Mouse (Mus musculus): ENCODE measurements around the gene Col13a1. TPM values are rescaled to one million over a fixed set of nuclear protein-coding genes. Genes with fewer than 3 reads are reported as not detected.

Col13a1 gene
- polyA plus RNA-seq, 1 experiment from 2014 or later: 3.0 TPM

GRCm38 (mm10) chr10:61898116-61898515, 80.8 kb downstream of the Col13a1 start:
- Histone ChIP-seq H3K9ac (replicated peaks) (no peak overlapping the region), H3K27ac (no peak overlapping the region), H3K4me1 (replicated peaks) (no peaks in the 10 kb centered on the region), H3K9me3 (no peaks in the 10 kb centered on the region), H3K4me2 (no peak overlapping the region), H3K27me3 (no peaks in the 10 kb centered on the region), H3K4me3 (replicated peaks) (no peak overlapping the region), H3K36me3 (no peaks in the 10 kb centered on the region)
- no peak for ATAC-seq (ENCODE audit: insufficient number of reproducible peaks, insufficient read depth, low FRiP score, low TSS enrichment, low read depth)
- 84% methylated on average over 6 of the region's 6 CpGs for WGBS

GRCm38 (mm10) chr10:61894564-61894963, 84.3 kb downstream of the Col13a1 start:
- no peaks in the 10 kb centered on the region for H3K27me3 ChIP-seq
- no peak for ATAC-seq (ENCODE audit: insufficient number of reproducible peaks, insufficient read depth, low FRiP score, low TSS enrichment, low read depth)
- H3K36me3 ChIP-seq: no peaks in the 10 kb centered on the region
- no peak overlapping the region for H3K9ac ChIP-seq (replicated peaks)
- no peak overlapping the region for H3K4me2 ChIP-seq
- peaks cover 7% of the 10 kb centered on the region for H3K4me1 ChIP-seq (replicated peaks)
- no peak overlapping the region for H3K4me3 ChIP-seq (replicated peaks)
- H3K27ac ChIP-seq: no peak overlapping the region
- WGBS: 76% methylated on average over 5 of the region's 5 CpGs
- no peaks in the 10 kb centered on the region for H3K9me3 ChIP-seq

- peaks cover 27% of the 10 kb centered on the region for H3K4me1 ChIP-seq (replicated peaks)
- ATAC-seq (ENCODE audit: insufficient number of reproducible peaks, insufficient read depth, low FRiP score, low TSS enrichment, low read depth): no peak
- H3K4me2 ChIP-seq: no peak overlapping the region
- H3K27ac ChIP-seq: no peak overlapping the region
- no peak overlapping the region for H3K9ac ChIP-seq (replicated peaks)
- no peak overlapping the region for H3K4me3 ChIP-seq (replicated peaks)
- WGBS: 81% methylated on average over 9 of the region's 9 CpGs
- no peaks in the 10 kb centered on the region for H3K9me3 ChIP-seq
- H3K36me3 ChIP-seq: no peaks in the 10 kb centered on the region
- H3K27me3 ChIP-seq: no peaks in the 10 kb centered on the region; the same call in 1 of the 2 replicates
These were observed 87.8 kb downstream of the Col13a1 start for GRCm38 (mm10) chr10:61891138-61891537.

GRCm38 (mm10) chr10:61890294-61890693, 88.6 kb downstream of the Col13a1 start:
- Histone ChIP-seq H3K4me3 (replicated peaks) (no peak overlapping the region), H3K4me2 (no peak overlapping the region), H3K9me3 (no peaks in the 10 kb centered on the region), H3K9ac (replicated peaks) (no peak overlapping the region), H3K36me3 (no peaks in the 10 kb centered on the region), H3K27ac (no peak overlapping the region), H3K27me3 (no peaks in the 10 kb centered on the region; the same call in 1 of the 2 replicates), H3K4me1 (replicated peaks) (peaks cover 27% of the 10 kb centered on the region)
- no peak for ATAC-seq (ENCODE audit: insufficient number of reproducible peaks, insufficient read depth, low FRiP score, low TSS enrichment, low read depth)
- 95% methylated on average over 10 of the region's 10 CpGs for WGBS

- no peak overlapping the region for H3K4me3 ChIP-seq (replicated peaks)
- 12% methylated on average over 4 of the region's 4 CpGs for WGBS
- H3K4me2 ChIP-seq: no peak overlapping the region
- peaks cover 39% of the 10 kb centered on the region for H3K4me1 ChIP-seq (replicated peaks)
- H3K27me3 ChIP-seq: peaks cover 22% of the 10 kb centered on the region
- no peak overlapping the region for H3K9ac ChIP-seq (replicated peaks)
- H3K27ac ChIP-seq: no peak overlapping the region
- H3K36me3 ChIP-seq: no peaks in the 10 kb centered on the region
- H3K9me3 ChIP-seq: no peaks in the 10 kb centered on the region
- ATAC-seq (ENCODE audit: insufficient number of reproducible peaks, insufficient read depth, low FRiP score, low TSS enrichment, low read depth): no peak
These were observed 99.5 kb downstream of the Col13a1 start for GRCm38 (mm10) chr10:61879427-61879826.

GRCm38 (mm10) chr10:61877787-61878186, 101.1 kb downstream of the Col13a1 start:
- H3K9me3 ChIP-seq: no peaks in the 10 kb centered on the region
- WGBS: 6% methylated on average over 6 of the region's 6 CpGs
- H3K27me3 ChIP-seq: peaks cover 26% of the 10 kb centered on the region
- no peaks in the 10 kb centered on the region for H3K36me3 ChIP-seq
- H3K9ac ChIP-seq (replicated peaks): no peak overlapping the region
- 0 out of 2 replicates have a peak overlapping the region, but pooled peaks have one; percentile 17 for H3K4me2 ChIP-seq
- ATAC-seq (ENCODE audit: insufficient number of reproducible peaks, insufficient read depth, low FRiP score, low TSS enrichment, low read depth): no peak
- no peak overlapping the region for H3K27ac ChIP-seq
- H3K4me3 ChIP-seq (replicated peaks): no peak overlapping the region
- H3K4me1 ChIP-seq (replicated peaks): peaks cover 27% of the 10 kb centered on the region

- no peak for ATAC-seq (ENCODE audit: insufficient number of reproducible peaks, insufficient read depth, low FRiP score, low TSS enrichment, low read depth)
- Histone ChIP-seq H3K9me3 (peaks cover 4% of the 10 kb centered on the region; the same call in 1 of the 2 replicates), H3K27ac (no peak overlapping the region), H3K36me3 (no peaks in the 10 kb centered on the region), H3K4me2 (no peak overlapping the region), H3K9ac (replicated peaks) (no peak overlapping the region), H3K4me1 (replicated peaks) (peaks cover 12% of the 10 kb centered on the region), H3K27me3 (peaks cover 7% of the 10 kb centered on the region; the same call in 1 of the 2 replicates), H3K4me3 (replicated peaks) (no peak overlapping the region)
- WGBS: 76% methylated on average over 3 of the region's 3 CpGs
These were observed 109.1 kb downstream of the Col13a1 start for GRCm38 (mm10) chr10:61869796-61870195.

GRCm38 (mm10) chr10:61866045-61866580, 112.8 kb downstream of the Col13a1 start:
- Histone ChIP-seq H3K4me2 (no peak overlapping the region), H3K36me3 (0 out of 2 replicates have a peak, but pooled peaks cover 9% of the 10 kb centered on the region), H3K9me3 (peaks cover 37% of the 10 kb centered on the region), H3K4me3 (replicated peaks) (no peak overlapping the region), H3K27ac (0 out of 2 replicates have a peak overlapping the region, but pooled peaks have one; percentile 24), H3K27me3 (no peaks in the 10 kb centered on the region), H3K4me1 (replicated peaks) (peaks cover 12% of the 10 kb centered on the region), H3K9ac (replicated peaks) (no peak overlapping the region)
- WGBS: 55% methylated on average over 11 of the region's 11 CpGs
- ATAC-seq (ENCODE audit: insufficient number of reproducible peaks, insufficient read depth, low FRiP score, low TSS enrichment, low read depth): peak; percentile 49

- Histone ChIP-seq H3K27ac (no peak overlapping the region), H3K4me1 (replicated peaks) (peaks cover 3% of the 10 kb centered on the region; the same call in 1 of the 2 replicates), H3K4me3 (replicated peaks) (no peak overlapping the region), H3K27me3 (no peaks in the 10 kb centered on the region), H3K9me3 (peaks cover 34% of the 10 kb centered on the region), H3K9ac (replicated peaks) (no peak overlapping the region), H3K4me2 (no peak overlapping the region), H3K36me3 (0 out of 2 replicates have a peak, but pooled peaks cover 9% of the 10 kb centered on the region)
- no peak for ATAC-seq (ENCODE audit: insufficient number of reproducible peaks, insufficient read depth, low FRiP score, low TSS enrichment, low read depth)
- WGBS: 89% methylated on average over 2 of the region's 2 CpGs
These were observed 119.5 kb downstream of the Col13a1 start for GRCm38 (mm10) chr10:61859451-61859850.

- no peaks in the 10 kb centered on the region for H3K36me3 ChIP-seq
- peaks cover 12% of the 10 kb centered on the region; the same call in 1 of the 2 replicates for H3K4me1 ChIP-seq (replicated peaks)
- no peak overlapping the region for H3K9ac ChIP-seq (replicated peaks)
- 62% methylated on average over 8 of the region's 8 CpGs for WGBS
- no peak for ATAC-seq (ENCODE audit: insufficient number of reproducible peaks, insufficient read depth, low FRiP score, low TSS enrichment, low read depth)
- no peak overlapping the region for H3K4me3 ChIP-seq (replicated peaks)
- 0 out of 2 replicates have a peak, but pooled peaks cover 5% of the 10 kb centered on the region for H3K9me3 ChIP-seq
- no peak overlapping the region for H3K4me2 ChIP-seq
- no peaks in the 10 kb centered on the region for H3K27me3 ChIP-seq
- no peak overlapping the region for H3K27ac ChIP-seq
These were observed 123.7 kb downstream of the Col13a1 start for GRCm38 (mm10) chr10:61855139-61855675.

- ATAC-seq (ENCODE audit: insufficient number of reproducible peaks, insufficient read depth, low FRiP score, low TSS enrichment, low read depth): no peak
- H3K9me3 ChIP-seq: no peaks in the 10 kb centered on the region
- WGBS: 85% methylated on average over 8 of the region's 8 CpGs
- no peak overlapping the region for H3K4me2 ChIP-seq
- no peaks in the 10 kb centered on the region for H3K27me3 ChIP-seq
- no peak overlapping the region for H3K4me3 ChIP-seq (replicated peaks)
- H3K27ac ChIP-seq: no peak overlapping the region
- no peaks in the 10 kb centered on the region for H3K36me3 ChIP-seq
- H3K4me1 ChIP-seq (replicated peaks): peaks cover 20% of the 10 kb centered on the region
- no peak overlapping the region for H3K9ac ChIP-seq (replicated peaks)
These were observed 126.1 kb downstream of the Col13a1 start for GRCm38 (mm10) chr10:61852824-61853223.

- no peak overlapping the region for H3K9ac ChIP-seq (replicated peaks)
- ATAC-seq (ENCODE audit: insufficient number of reproducible peaks, insufficient read depth, low FRiP score, low TSS enrichment, low read depth): no peak
These were observed 130.4 kb downstream of the Col13a1 start for GRCm38 (mm10) chr10:61848553-61848952.

More at GRCm38 (mm10) chr10:61848553-61848952, 130.4 kb downstream of the Col13a1 start:
- H3K36me3 ChIP-seq: no peaks in the 10 kb centered on the region
- H3K9me3 ChIP-seq: no peaks in the 10 kb centered on the region
- 51% methylated on average over 6 of the region's 6 CpGs for WGBS
- no peak overlapping the region for H3K27ac ChIP-seq
- peaks cover 9% of the 10 kb centered on the region for H3K4me1 ChIP-seq (replicated peaks)
- H3K4me3 ChIP-seq (replicated peaks): no peak overlapping the region
- no peaks in the 10 kb centered on the region for H3K27me3 ChIP-seq
- H3K4me2 ChIP-seq: no peak overlapping the region
